Mouse (Mus musculus) mouse trophoblast stem cell (cell line): ENCODE results near the gene 1500009C09Rik.
"Not testable (repeated sequence)": the region's sequence is repeated elsewhere in the genome, so short reads cannot be mapped to it uniquely, and the experiment has no call there.

Source experiments
- in situ Hi-C, 2 experiments: fragments of 300-500 bp; cut with MseI, MboI; formaldehyde crosslinking; loops; 2 replicates in 1 of 2; 3 replicates in 1 of 2; pipeline ENCODE4 v1.15.1; 2025

1500009C09Rik gene

GRCm38 (mm10) chr15:82218778-82219666 lies 33.2 kb upstream of the 1500009C09Rik start:
- in situ Hi-C loops: no loop called here

DNA sequence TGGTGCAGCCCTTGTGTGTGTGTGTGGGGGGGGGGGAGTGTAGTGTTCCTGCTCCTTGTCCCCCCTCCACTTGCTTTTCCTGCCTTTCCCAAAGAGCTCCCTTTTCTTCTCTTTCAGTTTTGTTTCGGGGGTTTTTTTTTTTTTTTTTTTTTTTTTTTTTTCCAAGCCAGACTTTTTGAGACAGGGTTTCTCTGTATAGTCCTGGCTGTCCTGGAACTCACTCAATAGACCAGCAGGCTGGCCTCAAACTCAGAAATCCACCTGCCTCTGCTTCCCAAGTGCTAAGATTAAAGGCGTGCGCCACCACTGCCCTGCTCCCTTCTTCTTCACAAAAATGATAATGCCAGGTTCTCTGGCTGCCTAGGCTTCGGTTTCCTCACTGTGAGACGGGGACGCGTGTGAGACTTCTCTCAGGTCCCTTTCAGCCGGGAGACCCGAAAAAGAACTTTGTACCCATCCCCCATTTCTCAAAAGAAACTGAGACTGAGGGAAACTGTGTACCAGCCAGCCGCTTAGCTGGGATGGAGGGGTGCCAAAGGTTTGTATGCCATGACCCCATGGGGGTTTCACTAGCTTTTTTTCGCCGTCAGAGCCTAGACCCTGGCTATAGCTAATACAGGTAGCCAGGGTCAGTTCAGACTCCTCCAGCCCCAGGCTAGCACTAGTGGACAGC lies 32.1 kb upstream of the 1500009C09Rik start:
- in situ Hi-C loops: no loop called here

DNA sequence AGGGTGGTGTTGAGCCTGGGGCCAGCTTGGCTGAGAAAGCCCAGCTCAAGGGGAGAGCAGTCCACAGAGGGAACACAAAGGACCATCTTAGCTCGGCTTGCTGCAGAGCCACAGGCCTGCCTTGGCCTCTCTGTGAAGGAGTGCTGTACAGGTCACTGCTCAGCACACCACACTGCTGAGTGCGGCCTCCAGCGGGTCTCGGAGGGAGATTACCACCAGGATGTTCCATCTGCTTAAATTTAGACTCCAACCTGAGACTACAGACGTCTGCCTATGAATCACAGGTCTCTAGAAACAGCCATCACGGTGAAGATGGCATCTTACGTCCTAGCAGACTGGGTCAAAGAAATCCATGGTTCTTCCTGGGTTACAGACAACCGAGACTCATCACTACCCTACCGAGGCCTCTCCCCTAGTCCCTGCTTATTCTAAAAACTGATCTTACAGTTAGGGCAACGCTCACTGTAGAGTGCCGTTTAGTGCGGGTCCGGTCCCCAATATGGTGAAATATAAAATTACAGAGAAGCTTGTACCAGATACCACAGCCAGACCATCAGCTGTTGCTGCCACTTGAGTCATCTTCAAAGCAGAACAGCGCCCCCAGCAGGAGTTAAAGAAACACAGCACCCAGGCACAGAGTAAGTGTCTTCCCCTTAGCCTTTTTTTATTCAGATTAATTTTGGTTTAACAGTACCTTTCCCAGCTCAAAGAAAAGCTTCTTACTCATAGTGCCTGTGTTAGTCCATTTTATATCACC lies 30.9 kb upstream of the 1500009C09Rik start:
- in situ Hi-C loops: no loop called here

GRCm38 (mm10) chr15:82223251-82223650 lies 28.9 kb upstream of the 1500009C09Rik start:
- in situ Hi-C loops: no loop called here

DNA sequence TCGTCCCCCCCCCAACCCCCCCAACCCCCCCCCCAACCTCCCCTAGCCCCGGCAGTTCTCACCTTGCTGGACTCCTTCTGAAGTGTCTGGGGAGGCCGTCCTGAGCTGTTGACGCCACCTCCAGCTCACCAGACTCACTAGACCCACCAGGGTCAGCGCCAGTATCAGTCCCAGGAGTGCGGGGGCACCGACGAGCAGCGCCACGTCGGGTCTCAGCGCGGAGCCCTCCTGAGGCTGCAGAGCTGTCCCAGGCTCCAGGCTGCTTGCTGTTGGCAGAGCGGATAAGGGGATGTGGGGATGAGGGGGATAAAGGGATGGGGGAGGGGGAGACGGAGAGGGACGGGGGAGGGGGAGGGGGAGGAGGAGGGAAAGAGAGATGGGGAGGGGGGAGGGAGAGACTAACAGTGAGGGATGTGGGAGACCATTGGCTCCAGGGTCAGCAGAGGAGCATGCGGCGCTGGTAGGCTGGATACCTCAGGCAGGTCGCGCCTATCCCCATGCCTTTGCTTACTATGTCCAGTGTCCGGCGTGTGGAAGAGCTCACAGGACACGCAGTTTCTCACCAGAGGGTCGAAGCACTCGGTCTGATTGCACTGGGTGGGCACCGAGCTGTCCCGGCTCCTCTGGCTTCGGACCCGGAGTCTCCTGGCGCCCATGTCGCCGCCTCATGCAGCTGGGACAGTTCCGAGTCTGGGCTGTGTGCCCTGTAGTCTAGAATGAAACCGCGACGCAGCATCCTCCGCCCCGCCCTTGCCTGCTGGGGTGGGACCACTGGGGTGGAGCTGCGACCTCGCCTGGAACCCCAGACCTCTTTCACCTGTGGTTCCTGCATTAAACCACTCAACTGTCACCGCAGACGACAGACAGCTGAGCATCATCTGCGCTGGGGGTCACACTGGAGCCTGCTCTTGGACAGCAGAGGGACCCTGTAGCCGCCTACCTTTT lies 28.3 kb upstream of the 1500009C09Rik start, which contains the start of gene Tnfrsf13c:
TSS of gene Tnfrsf13c (minus strand) at position 713 of the 945 bp plus-strand sequence.
- in situ Hi-C loops: no loop called here

- in situ Hi-C loops: no loop called here
Measured at GRCm38 (mm10) chr15:82224602-82225215, 27.5 kb upstream of the 1500009C09Rik start.

DNA sequence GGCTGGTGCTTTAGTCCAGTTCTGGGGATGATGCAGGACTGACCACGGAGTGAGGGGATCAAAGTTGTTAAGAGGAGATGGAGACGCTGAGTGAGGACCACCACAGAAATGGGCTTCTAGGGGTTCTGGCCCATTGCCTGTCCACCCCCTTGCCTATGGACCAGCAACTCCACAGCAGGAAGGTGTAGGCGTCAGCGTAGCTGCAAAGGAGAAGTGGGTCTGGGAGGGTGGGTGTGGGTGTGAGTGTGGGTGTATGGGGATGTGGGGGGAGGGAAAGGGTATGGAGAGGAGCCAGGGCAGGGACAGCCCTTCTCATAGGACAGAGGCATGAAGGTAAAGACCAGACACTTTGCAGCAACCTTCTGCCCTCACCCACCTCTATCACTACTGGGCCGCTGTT lies 26.4 kb upstream of the 1500009C09Rik start:
- in situ Hi-C loops: no loop called here

DNA sequence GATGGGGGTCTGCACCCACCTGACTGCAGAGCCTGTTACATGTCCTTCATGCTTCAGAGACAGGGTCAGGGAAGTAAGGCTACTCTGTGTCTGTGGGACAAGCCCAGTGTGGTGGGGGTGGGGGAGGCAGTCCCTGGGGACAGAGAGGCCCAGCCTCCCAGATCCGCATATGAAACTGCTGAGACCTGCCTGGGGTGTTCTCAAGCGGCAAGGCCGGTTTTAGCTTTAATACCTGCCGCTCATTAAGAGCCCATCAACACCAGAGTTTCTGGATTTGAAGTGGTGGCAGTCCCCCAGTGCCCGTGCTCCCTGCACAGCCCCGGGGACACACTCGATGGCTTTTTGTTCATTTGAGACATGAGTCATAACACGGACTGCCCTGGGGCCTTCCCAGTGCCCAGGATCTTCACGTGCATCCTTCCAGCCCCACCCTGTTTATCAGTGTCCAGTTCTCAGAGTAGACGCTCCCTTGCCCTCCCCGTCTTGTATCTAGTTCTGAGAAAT lies 22.6 kb upstream of the 1500009C09Rik start:
- in situ Hi-C loops: loop anchor here (10.0 kb wide), 1 partner anchor 165 kb away; the partner anchor contains the start of gene Mei1 (in 2 of the 2)

GRCm38 (mm10) chr15:82230098-82230611 lies 22.0 kb upstream of the 1500009C09Rik start:
- in situ Hi-C loops: loop anchor here (10.0 kb wide), 1 partner anchor 165 kb away; the partner anchor contains the start of gene Mei1 (in 2 of the 2)

- in situ Hi-C loops: loop anchor here (10.0 kb wide), 1 partner anchor 166 kb away; the partner anchor contains the start of gene Mei1 (in 2 of the 2)
Measured at GRCm38 (mm10) chr15:82231100-82231499, 21.1 kb upstream of the 1500009C09Rik start.

GRCm38 (mm10) chr15:82231591-82232378 lies 20.4 kb upstream of the 1500009C09Rik start:
- in situ Hi-C loops: loop anchor here (10.0 kb wide), 1 partner anchor 167 kb away; the partner anchor contains the start of gene Mei1 (in 2 of the 2)

- in situ Hi-C loops: loop anchor here (10.0 kb wide), 1 partner anchor 168 kb away; the partner anchor contains the start of gene Mei1 (in 2 of the 2)
Measured at GRCm38 (mm10) chr15:82232651-82233050, 19.5 kb upstream of the 1500009C09Rik start.

DNA sequence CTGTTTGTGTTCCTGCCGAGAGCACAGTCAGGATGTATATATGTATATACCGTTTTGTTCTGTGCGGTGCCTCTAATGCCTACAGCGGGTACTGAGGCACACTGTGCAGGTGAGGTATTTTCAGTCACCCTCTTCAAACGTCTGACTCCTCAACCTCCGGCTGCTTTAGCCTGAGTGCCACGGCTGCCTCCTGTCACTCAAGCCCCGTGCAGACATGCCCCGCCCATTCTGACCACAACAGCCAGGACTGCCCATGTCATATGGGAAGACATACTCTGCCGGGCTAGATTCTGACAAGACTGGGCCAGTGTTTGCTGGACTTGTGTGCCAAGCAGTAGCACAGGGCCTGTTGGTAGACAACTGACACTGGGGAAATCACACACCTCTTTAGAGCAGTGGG lies 16.5 kb upstream of the 1500009C09Rik start:
- in situ Hi-C loops: loop anchor here (10.0 kb wide), 1 partner anchor 171 kb away; the partner anchor contains the start of gene Mei1 (in 2 of the 2)

GRCm38 (mm10) chr15:82236565-82236964 lies 15.6 kb upstream of the 1500009C09Rik start:
- in situ Hi-C loops: loop anchor here (10.0 kb wide), 1 partner anchor 172 kb away; the partner anchor contains the start of gene Mei1 (in 2 of the 2)

DNA sequence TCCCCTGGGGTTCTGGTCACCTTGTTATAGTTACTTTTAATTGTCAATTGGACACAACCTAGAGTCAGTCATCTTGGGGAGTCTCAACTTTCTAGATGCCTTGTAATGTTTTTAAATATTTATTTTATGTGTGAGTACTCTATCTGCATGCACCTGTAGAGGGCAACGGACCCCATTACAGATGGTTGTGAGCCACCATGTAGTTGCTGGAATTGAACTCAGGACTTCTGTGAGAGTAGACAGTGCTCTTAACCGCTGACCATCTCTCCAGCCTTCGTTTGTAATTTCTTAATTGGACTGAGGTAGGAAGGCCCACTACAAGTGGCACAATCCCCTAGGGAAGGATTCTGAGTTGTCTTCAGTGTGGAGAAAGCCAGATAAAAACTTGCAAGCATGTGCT lies 8.9 kb upstream of the 1500009C09Rik start:
- in situ Hi-C loops: no loop called here

- in situ Hi-C loops: no loop called here
Measured at GRCm38 (mm10) chr15:82243742-82244114, 8.5 kb upstream of the 1500009C09Rik start.

DNA sequence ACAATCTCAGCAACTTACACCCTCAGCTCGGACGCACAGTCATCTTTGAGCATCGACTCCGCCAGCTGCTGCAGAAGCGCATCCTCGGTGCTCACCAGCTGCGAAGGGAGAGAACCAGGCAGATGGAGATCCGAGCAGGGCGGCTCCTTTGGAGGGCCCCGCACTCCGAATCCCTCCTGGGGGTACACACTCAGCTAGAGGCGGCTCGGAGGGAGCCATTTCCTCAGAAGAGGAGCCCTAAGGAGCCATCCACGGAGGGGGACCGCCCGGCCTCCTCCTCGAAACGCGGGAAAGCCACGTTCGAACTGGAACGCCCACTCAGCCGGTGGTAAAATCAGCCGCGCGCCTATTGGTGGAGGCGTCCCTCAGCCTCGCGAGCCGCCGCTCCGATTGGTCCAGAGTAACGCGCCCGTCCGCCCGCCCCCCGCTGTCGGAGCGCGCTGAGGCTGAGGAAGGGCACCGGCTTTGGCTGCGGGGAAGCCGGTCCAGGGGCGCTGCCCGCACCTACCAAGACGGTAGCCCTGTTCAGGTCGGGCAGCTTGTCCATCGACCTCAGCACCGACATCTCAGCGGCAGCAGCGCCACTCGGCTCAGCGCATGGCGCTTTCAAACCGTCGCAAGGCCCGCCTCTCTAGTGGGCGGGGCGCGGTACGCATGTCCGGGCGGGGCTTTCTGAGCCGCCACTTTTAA lies 7.9 kb upstream of the 1500009C09Rik start, which contains the start of gene Cenpm:
TSS of gene Cenpm (minus strand) at position 634 of the 690 bp plus-strand sequence.
- in situ Hi-C loops: no loop called here

DNA sequence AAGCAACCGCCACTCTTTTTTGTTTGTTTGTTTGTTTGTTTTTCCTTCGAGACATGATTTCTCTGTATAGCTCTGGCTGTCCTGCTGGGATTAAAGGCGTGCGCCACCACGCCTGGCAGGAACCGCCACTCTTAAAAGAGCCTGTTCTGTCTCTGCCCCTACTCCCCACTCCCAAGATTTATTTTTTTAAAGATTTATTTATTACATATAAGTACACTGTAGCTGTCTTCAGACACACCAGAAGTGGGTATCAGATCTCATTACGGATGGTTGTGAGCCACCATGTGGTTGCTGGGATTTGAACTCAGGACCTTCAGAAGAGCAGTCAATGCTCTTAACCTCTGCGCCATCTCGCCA lies 7.4 kb upstream of the 1500009C09Rik start:
- in situ Hi-C loops: not testable (repeated sequence)
